Mouse (Mus musculus) Patski (cell line): Measurements from ENCODE around the gene Klkb1. TPM values are rescaled to one million over a fixed set of nuclear protein-coding genes. Genes with fewer than 3 reads are reported as not detected.
A peak's percentile ranks its signal among the peaks of the same experiment; 100 is the strongest.

Experiments used
- ATAC-seq: fragments of 100-300 bp; one replicate; pipeline ENCODE4 v1.8.0; 2021
- CTCF ChIA-PET: fragments of 350-600 bp; sonication (Branson Sonifier 250); formaldehyde crosslinking; loops from one replicate; lab custom pipeline; 2022; ENCODE audit warnings: inconsistent platforms; lab: Charles Lee
- POLR2A ChIA-PET: fragments of 350-600 bp; sonication (Branson Sonifier 250); formaldehyde crosslinking; loops from one replicate; lab custom pipeline; 2022; ENCODE audit warnings: antibody characterized with exemption, inconsistent platforms; lab: Charles Lee
- DNase-seq: peaks from one replicate; pipeline ENCODE4 v3.0.0-alpha.2; 2011; ENCODE audit warnings: low read depth, low spot score
- H3K27me3 ChIP-seq: fragments of 371-371 bp; one replicate; pipeline ENCODE4 v1.5.1; 2021
- CTCF ChIP-seq: fragments of 100-300 bp; IDR thresholded peaks from one replicate; pipeline ENCODE4 v1.5.1; 2021
- in situ Hi-C: fragments of 300-500 bp; cut with MboI; formaldehyde crosslinking; loops from 3 replicates; pipeline ENCODE4 v1.11.1; 2018; ENCODE audit warnings: low pct_unique_long_range_greater_than_20kb, mixed read lengths
- polyA plus RNA-seq: library from polyadenylated mRNA; unstranded; gene quantifications from one replicate; pipeline ENCODE4 v1.2.3, GENCODE M21; 2021

The Klkb1 gene
- polyA plus RNA-seq, 1 experiment from 2014 or later, result not detected

DNA sequence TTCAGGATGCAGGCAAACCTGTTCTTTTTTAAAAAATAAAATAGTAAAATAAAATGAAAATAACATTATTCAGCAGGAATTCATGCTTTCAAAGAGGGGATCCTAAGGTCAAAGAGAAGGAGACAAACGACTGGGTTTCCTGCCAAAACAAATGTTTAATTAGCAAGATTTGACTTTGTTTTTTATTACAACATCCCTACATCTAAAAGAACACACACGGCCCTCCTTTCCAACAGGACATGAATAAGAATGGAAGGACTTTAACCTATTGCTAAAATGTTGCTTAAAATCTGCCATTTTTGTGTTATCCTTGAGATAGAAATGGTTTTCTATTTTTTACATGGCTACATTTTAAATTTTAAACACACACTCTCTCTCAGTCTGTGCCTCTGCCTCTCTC, 41.5 kb downstream of the Klkb1 start:
- TF ChIP-seq CTCF, result no peak
- peaks cover 33% of the 10 kb centered on the region for H3K27me3 ChIP-seq
- in situ Hi-C loops, result no loop called here
- no peak for DNase-seq
- CTCF ChIA-PET, result no interaction called here
- no peak for ATAC-seq
- POLR2A ChIA-PET, result no interaction called here

DNA sequence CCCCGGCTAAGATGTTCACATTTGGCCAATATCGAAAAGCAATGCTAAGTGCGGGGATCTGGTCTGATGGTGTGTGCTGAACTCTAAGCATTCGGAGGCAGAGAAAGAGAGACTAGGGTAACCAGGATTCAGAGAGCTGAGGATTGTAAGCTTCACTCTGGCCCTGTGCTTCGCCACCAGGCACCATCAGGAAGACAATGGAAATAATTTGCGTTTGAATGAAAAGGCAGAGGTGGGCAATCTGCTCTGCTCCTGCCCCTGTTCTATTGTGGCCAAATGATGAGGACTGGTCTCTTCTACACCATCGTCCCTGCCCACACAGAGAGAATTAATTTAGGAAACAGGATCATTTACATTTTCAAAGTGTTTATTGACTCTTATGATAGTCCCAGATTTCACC, 48.4 kb downstream of the Klkb1 start:
- ChIA-PET CTCF (no interaction called here), POLR2A (no interaction called here)
- H3K27me3 ChIP-seq, result peaks cover 44% of the 10 kb centered on the region
- in situ Hi-C loops, result loop anchor here (25.0 kb wide), 1 partner anchor 309 kb away; the partner anchor contains the start of gene Fat1
- no peak for TF ChIP-seq CTCF
- ATAC-seq (no peak), DNase-seq (no peak)

DNA sequence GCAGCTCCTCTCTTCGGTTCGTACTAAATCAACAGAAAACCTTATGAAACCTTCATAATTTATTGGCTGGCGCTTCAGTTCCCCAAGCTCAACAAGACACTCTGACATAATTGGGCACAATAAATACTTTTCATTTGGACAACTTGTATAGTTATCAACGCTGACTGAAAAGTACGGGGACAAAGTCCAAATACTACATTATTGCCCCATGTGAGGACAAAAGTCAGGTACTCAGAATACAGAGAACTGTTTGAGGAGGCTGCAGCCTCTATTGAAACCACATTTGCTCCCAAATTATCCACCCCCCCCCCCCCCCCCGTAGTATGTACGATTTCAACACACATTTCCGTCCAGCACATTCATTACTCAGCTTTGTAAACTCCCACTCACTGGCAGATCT, 55.3 kb downstream of the Klkb1 start:
- DNase-seq, result no peak
- no peak for TF ChIP-seq CTCF
- ATAC-seq, result no peak
- in situ Hi-C loops, result loop anchor here (5.0 to 25.0 kb wide), 2 partner anchors 172 to 302 kb away; partner anchors contain the start of genes Fat1 and Mtnr1a
- POLR2A ChIA-PET, result no interaction called here
- H3K27me3 ChIP-seq, result peaks cover 24% of the 10 kb centered on the region
- CTCF ChIA-PET, result interaction anchor here (1.3 to 5.8 kb wide), 4 partner anchors 17 to 186 kb away, joined by 3 to 100 read pairs (median 13); partner anchors contain the start of gene Mtnr1a

DNA sequence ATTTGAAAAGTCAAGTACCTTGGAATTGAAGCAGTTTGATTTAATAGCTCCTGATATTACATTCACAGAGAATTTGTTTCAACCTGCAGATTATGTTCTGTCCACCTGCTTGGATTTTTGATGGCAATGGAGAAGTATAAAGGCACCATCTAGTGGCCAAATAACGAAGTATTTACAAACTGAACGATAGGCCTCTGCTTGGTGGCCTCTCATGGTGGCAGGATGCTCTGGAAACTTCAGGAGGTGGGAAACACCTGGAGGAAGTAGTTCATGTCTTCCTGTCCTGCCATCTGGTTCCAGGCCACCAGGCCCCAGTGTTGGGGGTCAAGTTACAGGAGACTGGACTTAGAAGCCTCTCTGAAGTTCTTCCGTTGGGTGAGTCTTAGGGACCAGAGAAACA, 56.4 kb downstream of the Klkb1 start:
- DNase-seq, result no peak
- ChIA-PET CTCF (interaction anchor here (0.7 to 5.8 kb wide), 10 partner anchors 10 to 185 kb away, joined by 3 to 100 read pairs (median 3); partner anchors contain the start of gene Mtnr1a), POLR2A (no interaction called here)
- TF ChIP-seq CTCF, result peak; percentile 68
- H3K27me3 ChIP-seq, result peaks cover 24% of the 10 kb centered on the region
- ATAC-seq, result peak; percentile 48
- in situ Hi-C loops, result loop anchor here (5.0 to 25.0 kb wide), 2 partner anchors 171 to 301 kb away; partner anchors contain the start of genes Fat1 and Mtnr1a

DNA sequence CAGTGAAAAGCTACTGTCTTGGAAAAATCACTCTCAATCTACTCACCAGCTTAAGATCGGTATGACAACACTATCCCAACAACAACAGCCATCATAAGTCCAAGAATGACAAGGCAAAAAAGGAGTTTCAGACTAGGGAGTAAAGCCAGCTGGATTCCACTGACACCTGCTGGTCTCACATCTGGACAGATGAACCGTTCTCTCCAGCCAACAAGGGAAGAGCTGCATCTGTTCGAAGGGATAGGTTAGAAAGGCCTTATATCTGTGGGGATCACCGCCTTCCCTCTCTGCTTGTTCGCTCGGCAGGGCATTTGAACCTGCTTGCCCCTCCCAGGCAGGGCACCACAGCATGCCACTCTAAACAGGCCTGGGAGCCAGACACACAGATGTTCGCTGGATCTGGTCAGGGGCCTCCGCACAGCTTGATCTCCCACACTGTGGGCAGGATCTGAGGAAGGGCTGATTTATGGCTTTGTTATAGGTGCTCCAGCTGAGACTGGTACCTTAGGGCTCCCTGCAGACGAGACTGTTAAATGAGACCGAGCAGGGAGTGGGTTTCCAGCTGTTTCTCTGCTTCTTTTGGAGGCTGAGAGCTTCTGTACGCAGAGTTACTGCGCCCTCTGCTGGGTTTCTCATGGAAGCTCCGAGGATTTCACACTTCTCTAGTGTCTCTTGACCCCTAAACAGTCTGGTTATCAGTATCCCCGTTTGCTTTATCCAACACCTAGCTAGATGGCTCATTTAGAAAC, 58.3 kb downstream of the Klkb1 start:
- TF ChIP-seq CTCF, result peak; percentile 86
- ChIA-PET POLR2A (no interaction called here), CTCF (interaction anchor here (0.7 to 5.8 kb wide), 17 partner anchors 10 to 190 kb away, joined by 3 to 100 read pairs (median 4); partner anchors contain the start of gene Mtnr1a)
- in situ Hi-C loops, result loop anchor here (5.0 to 25.0 kb wide), 2 partner anchors 169 to 299 kb away; partner anchors contain the start of genes Fat1 and Mtnr1a
- ATAC-seq (peak; percentile 77), DNase-seq (no peak)
- peaks cover 18% of the 10 kb centered on the region for H3K27me3 ChIP-seq

DNA sequence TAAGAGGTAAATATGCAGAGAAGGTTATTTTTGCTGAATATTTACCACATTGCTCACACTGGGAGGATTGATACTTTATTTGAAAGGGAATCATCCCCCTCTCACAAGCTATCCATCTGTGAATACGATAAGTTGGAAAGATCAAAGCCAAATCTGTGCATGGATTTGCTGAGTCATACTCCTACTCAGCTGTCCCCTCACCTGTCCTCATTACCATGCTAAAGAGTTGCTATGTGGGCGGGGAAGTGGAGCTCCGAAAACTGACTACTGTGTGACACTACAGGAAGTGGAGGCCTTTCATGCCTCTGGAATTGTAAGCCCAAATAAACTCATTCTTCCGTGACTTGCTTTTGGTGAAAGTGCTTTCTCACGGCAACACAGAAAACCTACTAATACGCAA, 59.4 kb downstream of the Klkb1 start:
- TF ChIP-seq CTCF, result no peak
- ChIA-PET CTCF (interaction anchor here (0.7 to 4.1 kb wide), 5 partner anchors 13 to 180 kb away, joined by 3 to 24 read pairs (median 3); partner anchors contain the start of gene Mtnr1a), POLR2A (no interaction called here)
- ATAC-seq (no peak), DNase-seq (no peak)
- peaks cover 9% of the 10 kb centered on the region for H3K27me3 ChIP-seq
- in situ Hi-C loops, result loop anchor here (5.0 to 25.0 kb wide), 2 partner anchors 168 to 298 kb away; partner anchors contain the start of genes Fat1 and Mtnr1a

DNA sequence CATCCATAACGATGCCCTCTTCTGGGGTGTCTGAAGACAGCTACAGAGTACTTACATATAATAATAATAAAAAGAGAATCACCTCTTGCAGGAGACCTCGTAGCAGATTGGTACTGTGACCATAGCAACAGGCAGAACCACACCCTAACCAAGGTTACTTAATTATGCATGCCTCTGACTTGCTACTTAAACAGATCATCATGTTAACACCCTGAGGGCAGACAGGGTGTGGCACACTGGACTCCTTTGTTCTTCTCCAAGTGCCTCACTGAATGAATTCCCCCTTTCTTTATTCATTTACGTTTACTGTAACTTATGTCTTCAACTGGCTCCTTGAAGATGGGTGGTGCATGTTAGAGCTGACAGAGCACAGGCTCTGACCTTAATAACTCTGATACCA, 61.4 kb downstream of the Klkb1 start:
- in situ Hi-C loops, result loop anchor here (25.0 kb wide), 1 partner anchor 296 kb away; the partner anchor contains the start of gene Fat1
- ATAC-seq (no peak), DNase-seq (no peak)

More for the DNA sequence above, 61.4 kb downstream of the Klkb1 start:
- POLR2A ChIA-PET, result no interaction called here
- no peak for TF ChIP-seq CTCF
- H3K27me3 ChIP-seq, result no peaks in the 10 kb centered on the region
- CTCF ChIA-PET, result interaction anchor here (1.1 kb wide), 1 partner anchor 163 kb away, joined by 4 read pairs; no protein-coding TSS in a partner anchor

Other genes with a start within 250 kb of the Klkb1 start
- not detected for gene Mtnr1a, start 225.7 kb downstream of the Klkb1 start, polyA plus RNA-seq
- not detected for gene F11, start 32.8 kb downstream of the Klkb1 start, polyA plus RNA-seq
- 0.03 TPM for gene Gm45753, start 13.6 kb upstream of the Klkb1 start, polyA plus RNA-seq
- 7.9 TPM for gene Cyp4v3, start 38.4 kb upstream of the Klkb1 start, polyA plus RNA-seq
- gene Fam149a, start 87.4 kb upstream of the Klkb1 start, polyA plus RNA-seq, result 53.1 TPM
- gene Tlr3, start 116.2 kb upstream of the Klkb1 start, polyA plus RNA-seq, result 4.9 TPM
- gene Sorbs2, start 212.9 kb upstream of the Klkb1 start, polyA plus RNA-seq, result 17.3 TPM